Mouse (Mus musculus) erythroblast, embryonic 14.5 days (primary cell): ENCODE measurements around the gene Slc6a8.

Experiments
- GATA1 ChIP-seq: IDR thresholded peaks from 2 replicates; pipeline ENCODE4 v1.6.1; 2012; ENCODE audit warnings: low read length, inconsistent platforms, mixed read lengths
- TAL1 ChIP-seq: IDR thresholded peaks from 3 replicates; pipeline ENCODE4 v1.6.1; 2012; ENCODE audit warnings: low read length, inconsistent platforms, mixed read lengths

DNA sequence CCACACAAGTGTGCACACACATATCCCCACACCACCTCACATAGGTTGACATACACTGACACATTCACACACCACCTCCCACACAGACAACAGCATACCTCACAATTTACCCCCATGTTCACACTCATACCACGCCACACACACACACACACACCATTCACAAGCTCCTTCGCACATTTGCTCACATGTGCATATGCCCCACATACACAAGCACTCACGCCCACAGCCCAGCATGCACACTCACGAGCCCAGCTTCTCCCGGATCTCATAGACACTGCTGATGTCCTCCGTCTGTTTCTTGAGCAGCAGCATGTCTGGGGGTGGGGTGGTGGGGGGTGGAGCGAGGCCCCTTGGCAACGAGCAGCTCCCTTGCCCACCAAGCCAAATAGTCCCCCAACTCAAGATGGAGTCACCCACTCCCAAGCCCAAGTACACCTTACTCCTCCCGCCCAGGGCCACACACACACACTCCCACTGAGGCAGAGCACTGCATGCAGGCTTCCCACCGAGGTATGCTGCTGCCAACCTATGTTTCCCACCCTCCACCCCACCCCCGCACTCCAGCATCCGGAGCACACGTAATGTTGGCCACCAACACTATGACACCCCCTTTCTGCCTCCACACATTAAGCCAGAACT is 13.9 kb upstream of the Slc6a8 start:
- TF ChIP-seq GATA1 (no peak), TAL1 (no peak)
